Mouse (Mus musculus) left cerebral cortex, adult 9 months (tissue): ENCODE data around the gene Lmntd1.
"Not testable (repeated sequence)": the region's sequence is repeated elsewhere in the genome, so short reads cannot be mapped to it uniquely, and the experiment has no call there.

Experiments used
- DNase-seq, 2 experiments: peaks; one replicate each; pipeline ENCODE4 v3.0.0; 2022; ENCODE audit warnings: low spot score in 2 of 2

The Lmntd1 gene

DNA sequence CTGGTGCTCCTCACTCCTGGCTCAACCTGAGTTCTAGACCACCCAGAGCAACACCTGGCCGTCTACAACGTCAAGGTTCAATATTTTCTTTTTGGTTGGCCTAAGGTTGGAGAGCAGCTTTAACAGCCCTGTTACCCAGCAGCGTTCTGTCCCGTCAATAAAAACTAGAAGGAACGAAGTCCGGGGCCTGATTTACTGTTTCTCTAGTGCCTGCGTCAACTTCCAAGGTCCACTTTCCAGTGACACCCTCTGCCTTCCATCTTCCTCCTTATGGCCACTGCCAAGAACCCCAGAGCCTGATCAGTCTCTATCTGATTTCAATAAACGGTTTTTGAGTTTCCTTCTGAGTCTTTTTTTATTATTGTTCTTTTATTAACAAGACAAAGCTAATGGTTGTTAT, 267.8 kb downstream of the Lmntd1 start:
- no peak for DNase-seq

- DNase-seq: no peak
Observed at GRCm38 (mm10) chr6:145344719-145345118, 269.4 kb downstream of the Lmntd1 start.

DNA sequence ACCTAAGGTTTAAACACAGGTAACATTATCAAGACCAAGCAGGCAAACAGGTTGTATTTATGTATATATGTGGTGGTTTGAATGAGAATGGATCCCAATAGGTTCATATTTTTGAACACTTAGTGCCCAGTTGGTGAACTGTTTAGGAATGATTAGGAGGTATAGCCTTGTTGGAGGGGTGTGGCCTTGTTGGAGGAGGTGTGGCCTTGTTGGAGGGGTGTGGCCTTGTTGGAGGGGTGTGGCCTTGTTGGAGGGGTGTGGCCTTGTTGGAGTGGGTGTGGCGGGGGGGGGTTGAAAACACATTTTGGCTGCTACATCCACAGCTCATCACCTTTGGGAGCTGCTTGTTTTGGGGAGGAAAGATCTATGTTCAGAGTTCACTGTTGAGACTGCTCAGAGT, 270.7 kb downstream of the Lmntd1 start:
- DNase-seq: no peak

DNA sequence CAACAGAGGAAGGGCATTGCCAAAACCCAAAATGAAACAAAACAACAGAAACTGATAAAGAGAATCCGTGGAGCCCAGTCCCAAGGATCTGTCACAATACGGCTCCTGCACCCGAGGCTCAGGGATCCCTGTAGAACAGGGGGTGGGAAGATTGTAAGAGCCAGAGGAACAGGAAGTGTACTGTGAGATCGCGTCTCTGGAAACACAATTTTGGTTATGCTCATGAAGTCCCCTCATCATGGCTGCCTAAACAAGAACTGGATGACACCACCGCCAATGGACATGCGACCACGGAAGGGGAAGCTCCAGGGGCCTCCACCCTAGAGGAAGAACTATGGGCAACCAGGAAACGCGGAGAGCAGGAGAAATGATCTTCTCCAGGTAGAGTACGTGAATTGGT, 271.3 kb downstream of the Lmntd1 start:
- DNase-seq: no peak

DNA sequence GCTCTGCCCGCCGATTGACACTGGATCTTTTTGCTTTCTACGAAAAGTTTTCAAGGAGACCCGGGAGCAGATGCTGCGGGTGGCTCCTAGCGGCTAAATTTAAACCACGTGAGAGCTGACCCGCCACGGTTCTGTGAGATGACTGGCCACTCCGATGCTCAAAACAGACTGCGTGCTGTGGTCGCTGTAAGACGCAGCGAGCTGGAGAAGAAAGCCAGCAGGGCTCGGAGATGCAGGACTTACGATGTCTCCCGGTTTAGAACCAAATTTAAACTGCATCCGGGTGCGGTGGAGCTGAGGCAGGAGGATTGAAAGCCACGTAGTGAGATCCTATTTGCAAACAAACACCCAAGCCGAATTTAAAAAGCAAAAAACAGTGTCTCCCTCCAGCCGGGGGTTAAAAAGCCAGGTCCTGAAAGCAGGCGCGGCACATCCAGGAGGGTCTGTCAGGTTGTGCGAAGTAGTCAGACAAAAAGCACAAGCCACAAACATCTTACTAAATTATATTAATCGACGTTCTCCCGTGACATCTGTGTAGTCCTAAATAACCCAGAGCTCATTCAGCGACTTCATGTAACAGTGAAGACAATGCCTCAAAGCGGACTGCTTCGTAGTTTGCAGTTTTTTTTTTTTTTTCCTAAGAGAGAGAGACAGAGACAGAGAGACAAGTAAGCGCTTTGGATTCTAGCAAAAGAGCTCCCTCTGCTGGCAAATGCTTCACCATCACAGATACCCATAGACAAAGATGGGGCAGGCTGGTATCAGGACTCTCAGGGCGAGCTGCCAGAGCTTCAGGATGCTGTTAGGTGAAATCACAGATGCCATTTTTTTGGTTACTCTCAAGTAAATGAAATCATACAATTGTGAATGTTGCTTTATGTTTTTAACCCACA, 272.6 kb downstream of the Lmntd1 start:
- peak; percentile 70 to 95 for DNase-seq

DNA sequence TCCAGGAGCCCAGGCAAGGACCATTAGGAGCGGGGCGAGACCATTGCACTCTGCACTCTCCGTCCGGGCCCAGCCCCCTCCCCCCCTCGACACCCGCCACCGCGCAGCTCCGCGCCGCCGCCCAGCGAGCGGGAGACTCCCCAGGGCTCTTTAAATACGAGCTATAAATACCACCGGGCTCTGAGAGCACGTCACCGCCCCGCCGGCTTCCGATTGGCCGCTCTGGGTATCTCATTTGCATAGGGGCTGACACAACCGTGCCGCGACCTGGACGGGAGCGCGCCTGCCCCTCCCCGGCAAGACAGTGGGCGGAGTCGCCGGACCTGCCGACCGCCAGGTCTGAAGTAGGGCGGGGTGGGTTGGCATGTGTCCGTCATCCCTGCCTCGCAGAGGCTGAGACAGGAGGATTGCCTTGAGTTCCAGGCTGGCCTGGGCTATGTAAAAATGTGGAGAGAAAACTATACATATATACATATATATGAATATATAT, 273.4 kb downstream of the Lmntd1 start:
- peak; percentile 84 to 94 for DNase-seq

GRCm38 (mm10) chr6:145339956-145340656, 274.0 kb downstream of the Lmntd1 start:
- DNase-seq: peak in 1 of 2 experiments; percentile 50

DNA sequence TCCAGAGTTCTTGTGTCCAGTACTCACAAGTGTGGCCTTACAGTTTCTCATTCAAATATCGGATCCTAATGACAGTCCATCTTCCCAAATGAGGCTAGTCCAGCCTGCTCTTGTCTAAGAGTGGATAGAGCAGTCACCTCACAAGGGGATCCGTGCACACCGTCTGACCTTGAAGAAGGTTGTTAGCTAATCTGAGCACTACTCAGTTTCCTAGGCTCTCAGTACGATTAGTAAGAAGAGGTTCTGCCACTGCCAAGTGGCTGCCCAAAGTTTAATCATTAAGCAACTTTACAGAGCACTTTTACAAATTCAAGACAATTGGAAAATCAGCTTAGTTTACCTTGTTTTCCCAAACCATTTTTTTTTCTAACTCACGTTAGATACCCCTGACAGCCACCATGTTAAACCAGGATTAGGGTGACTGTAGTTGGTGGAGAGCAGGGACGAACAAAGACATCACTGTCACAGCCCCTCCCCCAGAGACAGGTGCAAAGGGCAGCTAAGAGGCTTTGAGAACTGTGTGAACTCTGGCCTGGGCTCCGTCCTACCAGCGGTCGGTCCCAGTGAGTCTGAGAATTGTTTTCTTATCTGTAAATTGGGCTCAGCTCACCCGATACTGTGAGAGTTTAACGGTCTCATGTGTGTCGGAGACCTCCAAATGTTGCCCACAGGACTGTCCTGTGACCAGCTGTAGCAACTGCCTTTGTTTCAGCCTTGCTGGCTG, 275.4 kb downstream of the Lmntd1 start:
- no peak for DNase-seq

GRCm38 (mm10) chr6:145337521-145337920, 276.6 kb downstream of the Lmntd1 start:
- not testable (repeated sequence) for DNase-seq

- DNase-seq: no peak
Observed at GRCm38 (mm10) chr6:145335876-145336768, 278.0 kb downstream of the Lmntd1 start.

GRCm38 (mm10) chr6:145334211-145334610, 279.9 kb downstream of the Lmntd1 start:
- no peak for DNase-seq

DNA sequence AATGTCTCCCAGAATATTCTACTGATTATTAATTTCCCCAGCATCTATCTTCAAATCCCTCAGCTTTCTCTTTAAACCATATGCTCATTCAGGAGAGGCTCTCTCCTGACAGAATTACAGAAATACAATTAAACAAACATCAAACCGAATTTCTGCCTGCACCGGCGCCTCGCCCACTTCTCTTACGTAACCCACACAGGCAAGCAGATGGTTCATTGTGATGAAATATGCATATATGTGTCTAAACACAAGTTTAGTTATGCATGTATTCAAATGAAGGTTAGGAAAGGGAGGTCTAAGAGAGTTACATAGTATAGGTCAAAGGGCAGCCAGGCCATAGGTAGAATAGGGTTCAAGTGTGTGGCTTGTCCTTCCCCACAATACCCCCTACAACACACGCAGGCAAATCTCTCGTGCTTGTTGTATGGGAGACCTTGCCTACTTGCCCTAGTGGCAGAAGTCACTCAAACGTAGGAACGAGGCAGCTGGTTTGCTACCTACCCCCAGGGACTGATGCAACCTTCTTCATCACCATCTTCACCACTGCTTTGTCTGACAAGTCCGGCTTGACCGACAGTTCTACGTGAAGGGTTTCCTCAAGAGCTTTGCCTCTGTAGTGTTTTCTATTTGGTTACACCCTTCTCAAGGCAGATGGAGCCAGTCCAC, 287.8 kb downstream of the Lmntd1 start:
- peak in 1 of 2 experiments; percentile 80 for DNase-seq

DNA sequence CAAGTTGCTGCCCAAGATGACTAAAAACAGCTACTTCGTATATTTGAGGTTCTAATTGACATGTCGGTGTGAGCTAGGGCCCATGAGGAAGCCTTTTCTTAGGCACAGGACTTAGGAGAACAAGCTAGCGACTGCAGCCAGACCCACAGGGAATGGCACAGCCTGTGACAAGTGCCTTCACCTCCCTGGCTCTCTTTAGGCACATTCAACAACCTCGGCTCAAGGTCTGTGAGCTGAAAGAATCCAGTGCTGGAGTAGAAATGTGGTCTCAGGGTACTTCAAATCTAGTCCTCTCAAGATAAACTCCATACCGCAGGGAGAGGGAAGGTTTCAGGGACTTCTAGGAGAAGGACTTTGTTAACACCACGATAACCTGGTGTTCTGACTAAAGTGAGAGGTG, 289.0 kb downstream of the Lmntd1 start:
- DNase-seq: no peak

GRCm38 (mm10) chr6:145324470-145324869, 289.6 kb downstream of the Lmntd1 start:
- DNase-seq: no peak

DNA sequence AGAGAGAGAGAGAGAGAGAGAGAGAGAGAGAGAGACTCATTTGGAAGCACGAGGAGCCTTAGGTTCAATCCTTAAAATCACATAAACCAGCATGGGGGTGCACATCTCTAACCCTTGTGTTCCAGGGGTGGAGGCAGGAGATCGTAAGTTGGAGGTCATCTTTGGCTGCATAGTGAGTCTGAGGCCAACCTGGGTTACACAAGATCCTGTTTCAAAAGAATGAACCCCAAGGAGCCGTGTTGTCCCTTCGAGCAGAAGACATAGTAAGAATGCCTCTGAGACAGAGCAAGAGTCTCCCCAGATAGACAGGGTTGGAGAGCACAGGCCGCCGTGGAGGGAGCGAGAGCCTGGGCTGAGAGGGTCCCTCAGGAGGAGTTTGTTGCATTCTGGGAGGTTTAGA, 291.9 kb downstream of the Lmntd1 start:
- no peak for DNase-seq

DNA sequence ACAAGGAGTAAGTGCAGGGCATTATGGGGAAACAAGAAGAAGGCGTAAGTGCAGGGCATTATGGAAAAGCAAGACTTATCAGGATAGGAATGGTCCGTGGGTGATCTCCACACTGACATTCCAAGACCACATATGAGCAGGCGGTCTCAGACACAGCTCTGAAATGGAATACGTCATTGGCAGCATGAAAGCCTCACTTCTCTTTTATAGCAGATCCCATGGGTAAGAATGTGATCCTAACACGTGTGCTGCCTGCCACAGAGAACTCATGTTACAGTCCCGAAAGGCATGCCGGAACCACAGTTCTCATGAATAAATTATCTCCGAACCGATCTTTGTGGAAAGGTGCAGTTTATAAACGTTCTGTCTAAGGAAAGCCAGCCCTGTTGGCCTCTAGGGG, 294.0 kb downstream of the Lmntd1 start:
- no peak for DNase-seq
